Mouse (Mus musculus): ENCODE results near the gene Nnmt. TPM values are rescaled to one million over a fixed set of nuclear protein-coding genes. Genes with fewer than 3 reads are reported as not detected.

Nnmt gene
- total and polyA plus RNA-seq, 3 experiments: not detected

DNA sequence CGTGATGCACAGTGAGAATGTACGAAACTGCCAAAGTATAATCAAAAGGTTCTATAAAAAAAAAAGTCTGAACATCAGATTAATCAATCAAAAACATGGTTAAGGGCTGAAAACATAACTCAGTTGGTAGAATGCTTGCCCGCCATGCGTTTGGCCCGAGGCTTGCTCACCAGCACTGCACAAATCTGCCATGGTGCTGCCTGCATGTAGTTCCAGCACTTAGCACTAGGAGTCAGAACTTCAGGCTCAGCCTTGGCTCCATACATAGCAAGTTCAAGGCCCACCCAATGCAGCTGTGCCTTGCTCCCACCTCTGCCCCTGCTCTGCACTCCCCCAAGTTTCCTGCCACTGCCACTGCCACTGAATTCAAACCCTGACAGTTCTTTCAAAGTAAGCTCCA, 744 bp upstream of the Nnmt start:
- TF ChIP-seq KAT2A (IDR thresholded peaks at IDR 0.05; ENCODE audit: insufficient replicate concordance, low read length) (no peak), USF2 (conservative IDR thresholded peaks at IDR 0.05; ENCODE audit: low read depth, low read length) (no peak), MXI1 (IDR thresholded peaks at IDR 0.05; ENCODE audit: low read depth, low read length) (no peak), JUND (conservative IDR thresholded peaks at IDR 0.05; ENCODE audit: low read depth, low read length) (no peak), ELF1 (IDR thresholded peaks at IDR 0.05; ENCODE audit: low read depth, low read length) (no peak), IRF4 (IDR thresholded peaks at IDR 0.05; ENCODE audit: low read depth, low read length) (no peak), E2F4 (IDR thresholded peaks at IDR 0.05; ENCODE audit: insufficient replicate concordance, low read depth, low read length) (no peak), NRF1 (IDR thresholded peaks at IDR 0.05; ENCODE audit: low read depth, low read length) (no peak), CHD1 (IDR thresholded peaks at IDR 0.05; ENCODE audit: low read depth, low read length) (no peak), ZC3H11A (IDR thresholded peaks at IDR 0.05; ENCODE audit: low read depth, low read length) (no peak), ZNF384 (IDR thresholded peaks at IDR 0.05; ENCODE audit: low read depth, low read length) (no peak), SMC3 (IDR thresholded peaks at IDR 0.05; ENCODE audit: low read depth, low read length) (peak; percentile 31), CTCF (conservative IDR thresholded peaks at IDR 0.05 in 1 of 2, IDR thresholded peaks at IDR 0.05 in 1 of 2; ENCODE audit: low read depth in 2 of 2, low read length in 2 of 2) (peak in 1 of 2 experiments; percentile 45; a peak in 2 of 4 replicates), RAD21 (IDR thresholded peaks at IDR 0.05; ENCODE audit: low read depth, low read length) (no peak; the same call in 1 of the 2 replicates), RCOR1 (conservative IDR thresholded peaks at IDR 0.05; ENCODE audit: low read depth, low read length) (no peak)
- Histone ChIP-seq H3K27ac (ENCODE audit: insufficient read depth, low read depth) (no peak overlapping the region), H3K36me3 (replicated peaks in 1 of 2; ENCODE audit: control insufficient read depth in 1 of 2, insufficient read depth in 1 of 2, low read length in 1 of 2) (no peaks in the 10 kb centered on the region), H3K9ac (ENCODE audit: insufficient read depth, low read depth) (no peak overlapping the region), H3K4me1 (ENCODE audit: control insufficient read depth in 1 of 2, insufficient read depth in 2 of 2) (no peaks in the 10 kb centered on the region), H3K79me2 (replicated peaks; ENCODE audit: control insufficient read depth, extremely low read depth, insufficient read depth, poor library complexity, severe bottlenecking) (no peaks in the 10 kb centered on the region), H3K9me3 (replicated peaks; ENCODE audit: low read length) (no peaks in the 10 kb centered on the region), H3K4me3 (replicated peaks in 1 of 3; ENCODE audit: low read depth in 2 of 3, low read length in 2 of 3, poor library complexity in 1 of 3) (no peak overlapping the region), H3K4me2 (ENCODE audit: insufficient read depth, low read depth, poor library complexity, severe bottlenecking) (no peak overlapping the region), H3K27me3 (replicated peaks) (peaks cover 1% of the 10 kb centered on the region)
- in situ Hi-C loops (cut with MboI; ENCODE audit: low pct_ligation_motif_present, low pct_unique_long_range_greater_than_20kb, low sequenced_read_pairs) (no loop called here), dilution Hi-C loops (cut with MboI; ENCODE audit: extremely low pct_ligation_motif_present, extremely low pct_unique_long_range_greater_than_20kb, low sequenced_read_pairs) (no loop called here)
- DNase-seq (ENCODE audit: extremely low read depth): no peak

DNA sequence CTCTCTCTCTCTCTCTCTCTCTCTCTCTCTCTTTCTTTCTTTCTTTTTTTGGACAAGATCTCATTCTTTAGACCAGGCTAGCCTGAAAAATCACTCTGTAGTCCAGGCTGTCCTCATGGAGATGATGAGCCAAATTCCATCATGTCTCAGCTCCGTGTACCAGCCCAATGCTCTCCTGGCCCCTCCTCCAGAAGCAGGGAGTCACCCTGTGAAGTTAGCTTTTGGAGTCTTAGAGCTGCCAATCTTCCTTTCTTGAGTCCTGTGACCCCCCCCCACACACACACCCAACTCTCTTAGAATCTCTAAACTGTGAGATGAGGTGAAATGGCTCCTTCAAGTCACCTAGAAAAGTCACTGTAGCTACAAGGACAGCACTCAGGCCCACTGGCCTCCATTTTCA, 727 bp downstream of the Nnmt start:
- dilution Hi-C loops (cut with MboI; ENCODE audit: extremely low pct_ligation_motif_present, extremely low pct_unique_long_range_greater_than_20kb, low sequenced_read_pairs): no loop called here
- Histone ChIP-seq H3K9ac (ENCODE audit: insufficient read depth, low read depth) (no peak overlapping the region), H3K4me1 (ENCODE audit: control insufficient read depth in 1 of 2, insufficient read depth in 2 of 2) (no peaks in the 10 kb centered on the region), H3K4me2 (ENCODE audit: insufficient read depth, low read depth, poor library complexity, severe bottlenecking) (no peak overlapping the region), H3K27me3 (replicated peaks) (peaks cover 5% of the 10 kb centered on the region), H3K79me2 (replicated peaks; ENCODE audit: control insufficient read depth, extremely low read depth, insufficient read depth, poor library complexity, severe bottlenecking) (no peaks in the 10 kb centered on the region), H3K27ac (ENCODE audit: insufficient read depth, low read depth) (no peak overlapping the region), H3K9me3 (replicated peaks; ENCODE audit: low read length) (no peaks in the 10 kb centered on the region), H3K4me3 (replicated peaks in 1 of 3; ENCODE audit: low read depth in 2 of 3, low read length in 2 of 3, poor library complexity in 1 of 3) (no peak overlapping the region), H3K36me3 (replicated peaks in 1 of 2; ENCODE audit: control insufficient read depth in 1 of 2, insufficient read depth in 1 of 2, low read length in 1 of 2) (no peaks in the 10 kb centered on the region)
- TF ChIP-seq ZNF384 (IDR thresholded peaks at IDR 0.05; ENCODE audit: low read depth, low read length) (no peak), ELF1 (IDR thresholded peaks at IDR 0.05; ENCODE audit: low read depth, low read length) (no peak), RCOR1 (conservative IDR thresholded peaks at IDR 0.05; ENCODE audit: low read depth, low read length) (no peak), CTCF (conservative IDR thresholded peaks at IDR 0.05 in 1 of 2, IDR thresholded peaks at IDR 0.05 in 1 of 2; ENCODE audit: low read depth in 2 of 2, low read length in 2 of 2) (no peak), HCFC1 (IDR thresholded peaks at IDR 0.05; ENCODE audit: low read depth, low read length) (no peak), ZC3H11A (IDR thresholded peaks at IDR 0.05; ENCODE audit: low read depth, low read length) (no peak), ZMIZ1 (IDR thresholded peaks at IDR 0.05; ENCODE audit: low read depth, low read length) (no peak), TCF12 (IDR thresholded peaks at IDR 0.05; ENCODE audit: low read depth, low read length) (no peak), SIN3A (IDR thresholded peaks at IDR 0.05; ENCODE audit: low read length) (no peak)
- DNase-seq (ENCODE audit: extremely low read depth): no peak
- in situ Hi-C loops (cut with MboI; ENCODE audit: low pct_ligation_motif_present, low pct_unique_long_range_greater_than_20kb, low sequenced_read_pairs): no loop called here
